Mouse (Mus musculus) heart, embryonic 10.5 days (tissue): ENCODE measurements around the gene Olfr806. TPM values are rescaled to one million over a fixed set of nuclear protein-coding genes. Genes with fewer than 3 reads are reported as not detected.

Source experiments
- DNase-seq: peaks from one replicate; pipeline ENCODE4 v3.0.0-alpha.2; 2017; ENCODE audit warnings: low spot score
- H3K27ac ChIP-seq: fragments of 300-500 bp; sonication (generic); 2 replicates; pipeline ENCODE4 v1.5.1; 2016; ENCODE audit warnings: mild to moderate bottlenecking
- H3K27me3 ChIP-seq: fragments of 300-500 bp; sonication (generic); 2 replicates; pipeline ENCODE4 v1.6.1; 2016; ENCODE audit warnings: mild to moderate bottlenecking; ENCODE audit not compliant: poor library complexity, insufficient read depth, severe bottlenecking
- H3K36me3 ChIP-seq: fragments of 300-500 bp; sonication (generic); 2 replicates; pipeline ENCODE4 v1.6.1; 2016; ENCODE audit warnings: mild to moderate bottlenecking, moderate library complexity
- H3K4me1 ChIP-seq: fragments of 300-500 bp; sonication (generic); 2 replicates; pipeline ENCODE4 v1.6.1; 2016; ENCODE audit warnings: mild to moderate bottlenecking
- H3K4me3 ChIP-seq: fragments of 300-500 bp; sonication (generic); 2 replicates; pipeline ENCODE4 v1.5.1; 2016; ENCODE audit warnings: mild to moderate bottlenecking, moderate library complexity
- H3K9me3 ChIP-seq: fragments of 300-500 bp; sonication (generic); 2 replicates; pipeline ENCODE4 v1.6.1; 2016; ENCODE audit warnings: mild to moderate bottlenecking, moderate library complexity
- WGBS: fragments of 180-500 bp; shearing (Covaris S2); methylation state at CpG from one replicate; pipeline ENCODE4 v1.1.7; 2016; 5-methylcytosine and 5-hydroxymethylcytosine counted together
- microRNA-seq: library from miRNA; unstranded; fragments of <30 nt; microRNA quantifications from one replicate; pipeline ENCODE4, GENCODE M21; 2017
- polyA plus RNA-seq: library from polyadenylated mRNA; unstranded; fragments of >200 nt; fragmentation: Nextera tagmentation; extraction: Ambion mirVana; gene quantifications from 2 replicates; pipeline ENCODE4 v1.2.1, GENCODE M21; 2016

The Olfr806 gene
- polyA plus RNA-seq = not detected in 2 replicates

DNA sequence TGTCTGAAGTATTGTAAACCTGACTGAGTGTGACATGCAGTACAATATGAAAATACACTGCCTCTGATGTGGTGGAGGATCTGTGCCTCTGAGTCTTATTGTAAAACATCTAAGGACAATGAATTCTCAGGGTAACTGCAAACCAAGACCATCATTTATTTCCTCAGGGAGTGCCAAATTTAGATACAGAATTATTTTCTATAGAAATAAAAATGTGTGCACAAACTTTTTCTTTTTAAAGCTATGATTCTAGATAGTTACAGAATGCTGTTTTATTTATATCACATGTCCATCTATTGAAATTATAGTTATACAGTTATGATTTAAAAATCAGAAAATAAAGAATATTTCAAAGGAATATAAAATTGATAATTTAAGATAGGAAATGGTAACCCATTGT is at the start of gene Olfr806:
Gene Olfr806 (minus strand): TSS at position 101 of the 400 bp plus-strand sequence.
- H3K4me1 ChIP-seq = no peaks in the 10 kb centered on the region
- H3K27me3 ChIP-seq = no peaks in the 10 kb centered on the region
- no peaks in the 10 kb centered on the region for H3K36me3 ChIP-seq
- no peak within 1 kb of the TSS for H3K27ac ChIP-seq
- no peak within 1 kb of the TSS for H3K4me3 ChIP-seq
- H3K9me3 ChIP-seq = no peaks in the 10 kb centered on the region
- DNase-seq = no peak

DNA sequence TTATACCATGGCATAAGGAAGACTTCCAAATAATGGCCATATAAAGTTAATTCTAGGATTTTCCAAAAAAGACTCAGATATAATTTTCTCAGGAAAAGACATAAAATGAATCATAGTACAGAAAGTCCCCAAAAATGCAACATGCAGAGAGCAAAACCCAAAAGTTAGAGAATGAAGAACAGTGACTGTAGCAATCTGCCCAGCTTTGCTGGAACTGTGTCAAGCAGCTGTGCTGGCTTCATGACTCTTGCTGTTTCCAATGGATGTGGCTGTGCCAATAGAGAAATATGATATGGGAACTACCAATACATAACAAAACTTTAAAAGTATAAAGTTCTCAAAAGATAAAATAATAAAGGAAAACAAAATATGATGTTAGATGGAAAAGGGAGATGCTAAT is 36.4 kb upstream of the Olfr806 start:
- H3K27ac ChIP-seq = no peak overlapping the region
- H3K9me3 ChIP-seq = no peaks in the 10 kb centered on the region
- no peaks in the 10 kb centered on the region for H3K36me3 ChIP-seq
- H3K27me3 ChIP-seq = no peaks in the 10 kb centered on the region
- DNase-seq = no peak
- no peak overlapping the region for H3K4me3 ChIP-seq
- no peaks in the 10 kb centered on the region for H3K4me1 ChIP-seq

GRCm38 (mm10) chr10:129774338-129774737 is 32.6 kb upstream of the Olfr806 start, which contains the start of gene Olfr809:
TSS of gene Olfr809 (plus strand) at chr10:129774638.
- no peak for DNase-seq
- Histone ChIP-seq H3K27me3 (no peaks in the 10 kb centered on the region), H3K9me3 (no peaks in the 10 kb centered on the region), H3K36me3 (no peaks in the 10 kb centered on the region), H3K27ac (no peak within 1 kb of the TSS), H3K4me1 (no peaks in the 10 kb centered on the region), H3K4me3 (no peak within 1 kb of the TSS)

DNA sequence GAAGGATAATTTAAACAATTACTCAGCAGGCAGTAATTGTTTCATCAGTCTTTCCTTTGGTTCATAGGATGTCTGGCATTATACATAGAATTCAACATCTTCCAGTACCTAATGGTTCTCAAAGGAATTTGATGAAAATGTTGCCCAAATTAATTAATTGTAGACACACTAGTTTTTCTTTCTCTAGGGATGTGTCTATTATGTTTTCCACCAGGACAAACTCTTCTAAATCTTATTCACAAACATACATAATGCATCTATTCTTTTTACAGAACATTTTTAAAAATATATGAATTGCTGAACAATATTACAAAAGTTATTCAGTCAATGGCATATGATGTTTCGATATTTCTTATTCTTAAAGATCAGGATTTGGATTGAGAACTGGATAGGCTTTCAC is 23.5 kb upstream of the Olfr806 start, which contains the start of gene Olfr808:
Gene Olfr808 (plus strand): TSS at position 301 of the 400 bp plus-strand sequence.
- no peak for DNase-seq
- Histone ChIP-seq H3K4me3 (no peak within 1 kb of the TSS), H3K27ac (no peak within 1 kb of the TSS), H3K4me1 (no peaks in the 10 kb centered on the region), H3K27me3 (no peaks in the 10 kb centered on the region), H3K36me3 (no peaks in the 10 kb centered on the region), H3K9me3 (no peaks in the 10 kb centered on the region)
- 76% methylated on average over 1 of the region's 1 CpGs for WGBS

- Histone ChIP-seq H3K27me3 (no peaks in the 10 kb centered on the region), H3K4me3 (no peak within 1 kb of the TSS), H3K9me3 (no peaks in the 10 kb centered on the region), H3K4me1 (no peaks in the 10 kb centered on the region), H3K36me3 (no peaks in the 10 kb centered on the region), H3K27ac (no peak within 1 kb of the TSS)
- no peak for DNase-seq
- WGBS = 85% methylated on average over 1 of the region's 1 CpGs
Measured at GRCm38 (mm10) chr10:129757693-129758092, 16.0 kb upstream of the Olfr806 start, which contains the start of gene Olfr807. TSS of gene Olfr807 (minus strand) at chr10:129757793.

DNA sequence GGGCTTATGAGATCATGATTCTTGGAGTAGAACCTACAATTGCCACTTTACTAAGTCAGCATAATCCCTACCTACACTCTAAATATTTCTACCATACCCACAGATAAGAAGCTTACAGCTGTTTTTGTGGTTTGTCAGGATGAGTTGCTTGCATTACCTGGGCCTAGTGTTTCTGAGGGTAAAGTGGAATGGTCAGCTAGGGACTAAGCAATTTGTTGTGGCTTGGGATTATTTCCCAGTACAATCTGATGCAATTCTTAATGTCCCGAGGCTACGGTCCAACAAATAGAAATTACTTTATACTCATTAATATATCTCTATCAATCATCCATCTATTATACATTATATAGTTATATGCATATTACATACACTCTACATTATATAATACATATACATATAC is 12.4 kb downstream of the Olfr806 start, which contains the start of gene Olfr805:
Gene Olfr805 (minus strand): TSS at position 101 of the 400 bp plus-strand sequence.
- DNase-seq = no peak
- H3K27ac ChIP-seq = no peak within 1 kb of the TSS
- no peaks in the 10 kb centered on the region for H3K9me3 ChIP-seq
- no peaks in the 10 kb centered on the region for H3K36me3 ChIP-seq
- H3K4me1 ChIP-seq = no peaks in the 10 kb centered on the region
- H3K27me3 ChIP-seq = no peaks in the 10 kb centered on the region
- no peak within 1 kb of the TSS for H3K4me3 ChIP-seq
- WGBS = 94% methylated on average over 2 of the region's 2 CpGs

GRCm38 (mm10) chr10:129702910-129703309 is 38.8 kb downstream of the Olfr806 start, which contains the start of gene Olfr804:
TSS of gene Olfr804 (plus strand) at chr10:129703210.
- no peaks in the 10 kb centered on the region for H3K27me3 ChIP-seq
- H3K9me3 ChIP-seq = no peaks in the 10 kb centered on the region
- no peak for DNase-seq
- H3K27ac ChIP-seq = no peak within 1 kb of the TSS
- no peaks in the 10 kb centered on the region for H3K36me3 ChIP-seq
- H3K4me1 ChIP-seq = no peaks in the 10 kb centered on the region
- no peak within 1 kb of the TSS for H3K4me3 ChIP-seq

DNA sequence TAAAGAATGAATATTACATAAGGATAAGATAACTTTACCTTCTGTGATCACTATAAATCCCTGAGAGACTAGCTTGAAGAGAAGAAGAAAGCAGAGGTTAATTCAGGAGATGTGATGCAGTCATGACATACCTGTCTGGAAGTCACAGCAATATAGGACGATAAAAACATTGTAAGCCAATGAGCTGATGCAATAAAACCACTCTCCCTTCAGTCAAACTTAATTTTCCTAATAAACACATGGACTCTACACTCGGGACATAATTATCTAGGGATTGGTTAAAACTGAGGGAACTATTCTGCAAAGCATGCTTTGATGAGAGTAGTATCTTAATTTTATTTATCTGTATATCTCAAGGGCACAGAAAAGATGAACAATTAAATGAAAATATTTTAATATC is 47.5 kb downstream of the Olfr806 start, which contains the start of gene Olfr803:
Gene Olfr803 (minus strand): TSS at position 101 of the 400 bp plus-strand sequence.
- Histone ChIP-seq H3K9me3 (no peaks in the 10 kb centered on the region), H3K4me1 (no peaks in the 10 kb centered on the region), H3K27me3 (no peaks in the 10 kb centered on the region), H3K4me3 (no peak within 1 kb of the TSS), H3K36me3 (no peaks in the 10 kb centered on the region), H3K27ac (no peak within 1 kb of the TSS)
- WGBS = 74% methylated on average over 2 of the region's 2 CpGs
- no peak for DNase-seq

DNA sequence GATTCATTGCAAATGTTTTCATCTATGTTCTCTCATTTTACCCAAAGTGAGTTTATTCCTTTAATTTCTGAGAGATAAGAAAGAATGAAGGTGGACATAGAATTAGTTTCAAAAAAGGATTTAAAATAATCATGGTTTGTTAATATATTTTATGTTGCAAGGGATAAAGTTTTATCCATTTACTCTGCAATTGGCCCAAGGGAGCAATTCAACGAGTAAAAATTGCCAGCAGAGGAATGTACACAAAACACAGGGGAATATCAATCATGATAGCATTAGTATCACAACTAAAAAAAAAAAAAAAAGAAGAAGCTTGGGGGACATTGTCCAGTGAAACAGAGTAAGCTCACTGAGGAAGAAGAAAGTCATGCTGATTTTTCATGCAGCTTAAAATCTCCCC is 53.7 kb downstream of the Olfr806 start, which contains the start of gene Olfr802:
Gene Olfr802 (minus strand): TSS at position 101 of the 400 bp plus-strand sequence.
- Histone ChIP-seq H3K4me3 (no peak within 1 kb of the TSS), H3K9me3 (no peaks in the 10 kb centered on the region), H3K27me3 (no peaks in the 10 kb centered on the region), H3K36me3 (no peaks in the 10 kb centered on the region), H3K27ac (no peak within 1 kb of the TSS), H3K4me1 (no peaks in the 10 kb centered on the region)
- 64% methylated on average over 1 of the region's 1 CpGs for WGBS
- no peak for DNase-seq

Small RNA genes lying within 50 kb of the gene (microRNA-seq; reads per million reads assigned to microRNA genes)
- not detected for gene Gm24485

Other genes starting within 250 kb of the Olfr806 start
- gene Olfr790, start 243.4 kb downstream of the Olfr806 start, polyA plus RNA-seq = not detected in 2 replicates
- gene Olfr791, start 220.1 kb downstream of the Olfr806 start, polyA plus RNA-seq = not detected in 2 replicates
- gene Olfr792, start 202.8 kb downstream of the Olfr806 start, polyA plus RNA-seq = not detected in 2 replicates
- gene Olfr794, start 174.3 kb downstream of the Olfr806 start, polyA plus RNA-seq = not detected in 2 replicates
- not detected in 2 replicates for gene Olfr796, start 129.4 kb downstream of the Olfr806 start, polyA plus RNA-seq
- gene Olfr798, start 114.0 kb downstream of the Olfr806 start, polyA plus RNA-seq = not detected in 2 replicates
- not detected in 2 replicates for gene Olfr799, start 104.4 kb downstream of the Olfr806 start, polyA plus RNA-seq
- not detected in 2 replicates for gene Olfr800, start 84.2 kb downstream of the Olfr806 start, polyA plus RNA-seq
- gene Olfr801, start 68.1 kb downstream of the Olfr806 start, polyA plus RNA-seq = not detected in 2 replicates
- gene Olfr802, start 53.8 kb downstream of the Olfr806 start, polyA plus RNA-seq = not detected in 2 replicates
- not detected in 2 replicates for gene Olfr803, start 47.6 kb downstream of the Olfr806 start, polyA plus RNA-seq
- gene Olfr804, start 38.7 kb downstream of the Olfr806 start, polyA plus RNA-seq = not detected in 2 replicates
- gene Olfr805, start 12.5 kb downstream of the Olfr806 start, polyA plus RNA-seq = not detected in 2 replicates
- not detected in 2 replicates for gene Olfr807, start 15.9 kb upstream of the Olfr806 start, polyA plus RNA-seq
- gene Olfr808, start 23.6 kb upstream of the Olfr806 start, polyA plus RNA-seq = not detected in 2 replicates
- gene Olfr809, start 32.7 kb upstream of the Olfr806 start, polyA plus RNA-seq = not detected in 2 replicates
- gene Olfr810, start 53.0 kb upstream of the Olfr806 start, polyA plus RNA-seq = not detected in 2 replicates
- gene Olfr811, start 62.5 kb upstream of the Olfr806 start, polyA plus RNA-seq = not detected in 2 replicates
- gene Olfr812, start 104.2 kb upstream of the Olfr806 start, polyA plus RNA-seq = not detected in 2 replicates
- gene Olfr813, start 113.4 kb upstream of the Olfr806 start, polyA plus RNA-seq = not detected in 2 replicates
- gene Olfr814, start 137.9 kb upstream of the Olfr806 start, polyA plus RNA-seq = not detected in 2 replicates
- not detected in 2 replicates for gene Olfr815, start 163.9 kb upstream of the Olfr806 start, polyA plus RNA-seq
- not detected in 2 replicates for gene Olfr816, start 173.7 kb upstream of the Olfr806 start, polyA plus RNA-seq
- not detected in 2 replicates for gene Olfr818, start 207.2 kb upstream of the Olfr806 start, polyA plus RNA-seq
- gene Olfr819, start 225.3 kb upstream of the Olfr806 start, polyA plus RNA-seq = not detected in 2 replicates
- gene Olfr247, start 234.2 kb upstream of the Olfr806 start, polyA plus RNA-seq = not detected in 2 replicates
- not detected in 2 replicates for gene Gm10310, start 243.1 kb upstream of the Olfr806 start, polyA plus RNA-seq